Mouse (Mus musculus) lung, embryonic 16.5 days (tissue): ENCODE measurements at regions not wholly inside any gene's neighbourhood (a gene's known extent, or its start where the extent isn't known, plus 50 kb on each side); places are given as distances from the start of the nearest gene placed in this dataset.

Experiments
- ATAC-seq: fragments of 200-750 bp; cut with Nextera tagmentation; 2 replicates; pipeline ENCODE4 v1.8.0; 2017; ENCODE audit warnings: low read depth, mild to moderate bottlenecking, moderate library complexity
- H3K27ac ChIP-seq: fragments of 300-500 bp; sonication (generic); 2 replicates; pipeline ENCODE4 v1.5.1; 2014; ENCODE audit warnings: mild to moderate bottlenecking, control low read depth, low read length
- H3K27me3 ChIP-seq: fragments of 300-500 bp; sonication (generic); 2 replicates; pipeline ENCODE4 v1.6.1; 2014; ENCODE audit warnings: low read depth, low read length, mixed read lengths; ENCODE audit not compliant: control insufficient read depth, insufficient read depth
- H3K36me3 ChIP-seq: fragments of 300-500 bp; sonication (generic); 2 replicates; pipeline ENCODE4 v1.6.1; 2014; ENCODE audit warnings: low read length; ENCODE audit not compliant: control insufficient read depth, insufficient read depth
- H3K4me1 ChIP-seq: fragments of 300-500 bp; sonication (generic); replicated peaks from 2 replicates; pipeline ENCODE4 v1.6.1; 2014; ENCODE audit warnings: low read length, mixed read lengths; ENCODE audit not compliant: control insufficient read depth, insufficient read depth
- H3K4me2 ChIP-seq: fragments of 300-500 bp; sonication (generic); 2 replicates; pipeline ENCODE4 v1.6.1; 2014; ENCODE audit warnings: low read depth, low read length, control low read depth
- H3K4me3 ChIP-seq: fragments of 300-500 bp; sonication (generic); 2 replicates; pipeline ENCODE4 v1.5.1; 2014; ENCODE audit warnings: mild to moderate bottlenecking, low read length, control low read depth
- H3K9ac ChIP-seq: fragments of 300-500 bp; sonication (generic); 2 replicates; pipeline ENCODE4 v1.6.1; 2014; ENCODE audit warnings: low read length, control low read depth
- H3K9me3 ChIP-seq: fragments of 300-500 bp; sonication (generic); 2 replicates; pipeline ENCODE4 v1.6.1; 2016; ENCODE audit warnings: low read length; ENCODE audit not compliant: control insufficient read depth
- WGBS: fragments of 180-500 bp; shearing (Covaris S2); extraction: QIAGEN DNeasy Blood & Tissue Kit; methylation state at CpG from one replicate; pipeline ENCODE4 v1.1.7; 2014; 5-methylcytosine and 5-hydroxymethylcytosine counted together

- H3K9me3 ChIP-seq = no peaks in the 10 kb centered on the region
- H3K9ac ChIP-seq = no peak overlapping the region
- no peaks in the 10 kb centered on the region for H3K36me3 ChIP-seq
- H3K4me3 ChIP-seq = no peak overlapping the region
- ATAC-seq = no peak
- H3K4me1 ChIP-seq = no peaks in the 10 kb centered on the region
- H3K4me2 ChIP-seq = no peak overlapping the region
- no peak overlapping the region for H3K27ac ChIP-seq
- no peaks in the 10 kb centered on the region for H3K27me3 ChIP-seq
- 61% methylated on average over 12 of the region's 12 CpGs for WGBS
Measured at GRCm38 (mm10) chr4:131405376-131406017, 432.6 kb downstream of the Ptpru start.

GRCm38 (mm10) chr4:131407464-131407863 is 430.6 kb downstream of the Ptpru start:
- whole genome bisulfite sequencing = 35% methylated on average over 3 of the region's 3 CpGs
- no peak for ATAC-seq

GRCm38 (mm10) chr4:131408644-131409043 is 429.4 kb downstream of the Ptpru start:
- H3K27ac ChIP-seq = no peak overlapping the region
- no peaks in the 10 kb centered on the region for H3K4me1 ChIP-seq
- 68% methylated on average over 1 of the region's 1 CpGs for WGBS
- no peak overlapping the region for H3K4me3 ChIP-seq
- H3K9me3 ChIP-seq = no peaks in the 10 kb centered on the region
- H3K36me3 ChIP-seq = no peaks in the 10 kb centered on the region
- H3K27me3 ChIP-seq = no peaks in the 10 kb centered on the region
- ATAC-seq = no peak
- no peak overlapping the region for H3K9ac ChIP-seq
- H3K4me2 ChIP-seq = no peak overlapping the region

More at GRCm38 (mm10) chr4:131407464-131407863, 430.6 kb downstream of the Ptpru start:
- H3K9me3 ChIP-seq = no peaks in the 10 kb centered on the region
- H3K27me3 ChIP-seq = no peaks in the 10 kb centered on the region
- no peaks in the 10 kb centered on the region for H3K36me3 ChIP-seq
- no peak overlapping the region for H3K4me3 ChIP-seq
- H3K9ac ChIP-seq = no peak overlapping the region
- H3K27ac ChIP-seq = no peak overlapping the region
- no peak overlapping the region for H3K4me2 ChIP-seq
- H3K4me1 ChIP-seq = no peaks in the 10 kb centered on the region

- Histone ChIP-seq H3K9ac (no peak overlapping the region), H3K27me3 (no peaks in the 10 kb centered on the region), H3K4me1 (no peaks in the 10 kb centered on the region), H3K27ac (no peak overlapping the region), H3K4me2 (no peak overlapping the region), H3K4me3 (no peak overlapping the region), H3K9me3 (no peaks in the 10 kb centered on the region), H3K36me3 (no peaks in the 10 kb centered on the region)
- WGBS = 27% methylated on average over 3 of the region's 3 CpGs
- 0 out of 2 replicates have a peak, but pooled peaks have one; percentile 52 for ATAC-seq
Measured at GRCm38 (mm10) chr4:131409805-131410204, 428.3 kb downstream of the Ptpru start.

GRCm38 (mm10) chr4:131411936-131412335 is 426.2 kb downstream of the Ptpru start:
- no peaks in the 10 kb centered on the region for H3K4me1 ChIP-seq
- ATAC-seq = no peak
- no peak overlapping the region for H3K9ac ChIP-seq
- no peak overlapping the region for H3K4me2 ChIP-seq
- WGBS = 62% methylated on average over 4 of the region's 4 CpGs
- H3K4me3 ChIP-seq = no peak overlapping the region
- H3K27me3 ChIP-seq = no peaks in the 10 kb centered on the region
- H3K36me3 ChIP-seq = no peaks in the 10 kb centered on the region
- H3K27ac ChIP-seq = no peak overlapping the region
- H3K9me3 ChIP-seq = no peaks in the 10 kb centered on the region

- Histone ChIP-seq H3K4me1 (no peaks in the 10 kb centered on the region), H3K4me2 (no peak overlapping the region), H3K36me3 (no peaks in the 10 kb centered on the region), H3K27ac (no peak overlapping the region), H3K27me3 (no peaks in the 10 kb centered on the region), H3K9me3 (no peaks in the 10 kb centered on the region), H3K9ac (no peak overlapping the region), H3K4me3 (no peak overlapping the region)
- 70% methylated on average over 6 of the region's 6 CpGs for WGBS
- no peak for ATAC-seq
Measured at GRCm38 (mm10) chr4:131413380-131413779, 424.7 kb downstream of the Ptpru start.

GRCm38 (mm10) chr4:131415453-131415852 is 422.6 kb downstream of the Ptpru start:
- H3K27ac ChIP-seq = no peak overlapping the region
- no peak for ATAC-seq
- H3K4me1 ChIP-seq = no peaks in the 10 kb centered on the region
- H3K9me3 ChIP-seq = no peaks in the 10 kb centered on the region
- H3K27me3 ChIP-seq = no peaks in the 10 kb centered on the region
- H3K9ac ChIP-seq = no peak overlapping the region
- no peak overlapping the region for H3K4me2 ChIP-seq
- no peaks in the 10 kb centered on the region for H3K36me3 ChIP-seq
- H3K4me3 ChIP-seq = no peak overlapping the region
- WGBS = 69% methylated on average over 5 of the region's 5 CpGs

- no peak overlapping the region for H3K4me2 ChIP-seq
- no peak overlapping the region for H3K27ac ChIP-seq
- 39% methylated on average over 3 of the region's 3 CpGs for WGBS
Measured at GRCm38 (mm10) chr4:131416209-131416608, 421.9 kb downstream of the Ptpru start.

GRCm38 (mm10) chr4:131417159-131417748 is 420.8 kb downstream of the Ptpru start:
- 69% methylated on average over 14 of the region's 14 CpGs for WGBS
- no peaks in the 10 kb centered on the region for H3K9me3 ChIP-seq
- no peak overlapping the region for H3K27ac ChIP-seq
- no peaks in the 10 kb centered on the region for H3K27me3 ChIP-seq
- H3K36me3 ChIP-seq = no peaks in the 10 kb centered on the region
- no peak for ATAC-seq
- no peaks in the 10 kb centered on the region for H3K4me1 ChIP-seq
- no peak overlapping the region for H3K4me3 ChIP-seq
- H3K9ac ChIP-seq = no peak overlapping the region
- no peak overlapping the region for H3K4me2 ChIP-seq

More at GRCm38 (mm10) chr4:131416209-131416608, 421.9 kb downstream of the Ptpru start:
- Histone ChIP-seq H3K4me3 (no peak overlapping the region), H3K4me1 (no peaks in the 10 kb centered on the region), H3K27me3 (no peaks in the 10 kb centered on the region), H3K9ac (no peak overlapping the region), H3K9me3 (no peaks in the 10 kb centered on the region), H3K36me3 (no peaks in the 10 kb centered on the region)
- no peak for ATAC-seq
